Mouse (Mus musculus): Measurements from ENCODE around the gene Fgfr2.

Fgfr2 gene

DNA sequence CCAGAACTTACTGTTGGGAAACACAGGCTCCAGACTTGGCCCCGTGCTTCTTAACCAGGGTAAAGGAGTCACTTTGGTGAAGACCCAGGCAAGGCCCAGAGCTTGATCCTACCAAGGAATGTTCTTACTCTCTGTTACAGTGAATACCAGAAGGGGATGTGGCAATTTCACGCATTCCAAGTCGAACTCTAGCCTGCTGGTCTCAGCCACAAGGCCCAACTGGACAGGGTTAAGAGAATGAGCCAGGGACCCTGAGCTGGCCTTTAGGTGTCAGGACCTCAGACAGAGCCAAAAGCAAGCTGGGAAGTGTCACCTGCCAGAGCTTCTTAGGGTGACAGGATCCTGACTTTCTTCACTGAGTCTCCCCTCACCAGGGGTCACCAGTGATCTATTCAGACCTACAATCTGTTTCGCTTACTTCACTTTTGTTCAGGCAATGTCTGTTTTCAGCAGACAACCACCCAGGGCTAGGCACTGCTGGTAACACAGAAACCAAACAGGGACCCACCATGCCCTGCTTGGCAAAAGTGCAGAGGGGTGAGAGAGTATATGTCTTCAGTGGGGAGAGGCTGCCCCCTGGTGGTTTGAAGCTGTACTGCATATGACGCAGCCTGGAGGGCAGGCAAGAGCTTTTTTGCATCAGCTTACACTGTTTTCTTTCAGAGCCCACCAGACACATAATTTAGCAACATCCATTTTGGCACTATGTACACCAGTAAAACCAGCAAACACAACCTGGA, 1241.1 kb downstream of the Fgfr2 start:
- DNase-seq (ENCODE audit: low read depth, low spot score) = peak; percentile 75

DNA sequence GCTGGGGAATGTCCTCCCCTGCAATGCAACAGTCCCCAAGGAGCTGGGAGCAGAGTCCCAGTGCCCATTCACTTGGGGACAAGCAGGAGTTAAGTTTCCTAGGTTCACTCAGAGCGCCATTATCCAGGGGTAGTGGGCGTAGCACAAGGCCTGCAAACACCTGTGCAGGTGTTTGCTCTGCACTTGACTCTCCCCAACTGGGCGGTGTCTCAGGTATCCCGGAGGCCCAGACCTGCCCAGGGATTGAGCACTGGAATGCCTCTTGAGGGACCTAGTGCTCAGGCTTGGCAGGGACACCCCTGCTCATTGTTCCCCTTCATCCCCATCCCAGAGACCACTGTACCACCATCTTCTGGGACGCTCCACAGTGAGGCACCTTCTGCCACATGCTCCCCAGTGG, 1243.0 kb downstream of the Fgfr2 start:
- DNase-seq (ENCODE audit: low read depth, low spot score) = no peak

DNA sequence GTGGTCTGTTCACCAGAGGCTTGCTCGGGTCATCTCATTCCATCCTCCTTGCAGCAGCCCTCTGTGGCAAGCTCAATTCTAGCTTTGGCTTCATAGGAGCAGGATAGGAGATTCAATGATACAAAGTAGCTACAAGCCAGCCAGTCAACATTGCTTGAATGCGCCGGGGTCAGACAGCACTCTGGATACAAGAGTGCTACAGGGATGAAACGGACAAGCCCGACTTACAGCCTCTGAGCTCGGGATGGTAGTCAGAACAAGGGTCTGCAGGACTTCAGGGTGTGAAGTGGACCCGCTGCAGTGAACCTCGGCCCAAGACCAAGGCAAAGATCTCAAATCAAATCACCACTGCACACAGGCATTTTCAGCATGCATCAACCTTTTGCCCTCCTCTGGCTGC, 1244.3 kb downstream of the Fgfr2 start:
- no peak for DNase-seq (ENCODE audit: low read depth, low spot score)

DNA sequence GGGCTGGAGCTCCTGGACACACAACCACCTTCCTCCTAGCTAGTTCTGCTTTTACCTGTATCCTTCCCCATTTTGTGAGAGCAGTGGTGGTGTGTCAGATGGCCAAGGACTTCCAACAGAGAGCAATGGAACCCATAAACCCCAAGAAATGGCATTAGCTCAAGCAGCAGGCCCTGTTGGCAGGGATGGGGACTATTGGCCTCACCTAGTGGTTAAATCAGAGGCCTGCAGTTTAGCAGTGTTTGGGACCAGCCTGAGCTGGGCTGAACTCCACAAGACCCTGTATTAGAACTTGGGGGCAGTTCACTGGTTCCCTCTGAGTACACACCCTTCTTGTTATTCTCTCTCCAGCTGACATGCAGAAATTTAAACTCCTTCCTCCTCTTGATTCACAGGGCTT, 1262.0 kb downstream of the Fgfr2 start:
- DNase-seq (ENCODE audit: low read depth, low spot score) = no peak

DNA sequence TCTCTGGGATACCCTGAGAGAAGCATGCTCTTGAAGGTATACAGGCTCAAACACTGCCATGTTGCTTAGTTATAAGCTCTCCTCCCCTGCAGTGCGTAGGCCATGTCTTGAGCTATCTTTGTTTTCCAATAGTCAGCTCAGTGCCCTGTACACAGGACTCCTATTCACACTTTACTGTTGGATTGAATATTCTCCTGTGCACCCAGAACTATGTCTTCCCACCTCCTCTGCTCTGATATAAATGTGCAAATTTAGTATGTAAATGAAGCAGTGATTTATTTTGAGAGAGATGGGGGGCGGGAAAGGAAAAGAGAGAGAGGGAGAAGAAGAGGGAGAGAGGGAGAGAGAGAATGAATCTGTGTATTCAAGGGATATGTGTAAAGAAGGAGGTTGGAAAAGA, 1267.5 kb downstream of the Fgfr2 start:
- DNase-seq (ENCODE audit: low read depth, low spot score) = no peak

DNA sequence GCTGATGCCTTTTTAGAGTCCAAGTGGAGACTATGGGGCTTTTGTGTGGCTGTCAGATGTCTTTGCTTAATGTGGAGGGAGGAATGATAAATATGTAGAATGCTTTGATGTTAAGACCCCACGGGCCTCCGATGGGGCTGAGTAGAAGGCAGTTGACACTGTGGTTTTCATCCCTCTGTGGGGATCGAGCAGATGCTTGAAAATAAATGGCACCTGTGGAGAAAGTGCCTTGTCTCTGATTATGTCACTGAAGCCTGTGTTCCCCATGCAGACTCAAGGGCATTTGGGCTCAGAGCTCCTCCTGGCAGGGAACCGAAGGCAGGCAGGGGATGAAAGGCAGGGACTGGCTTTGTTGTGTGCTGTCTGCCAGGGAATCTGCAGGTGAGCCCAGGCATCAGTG, 1272.6 kb downstream of the Fgfr2 start:
- DNase-seq (ENCODE audit: low read depth, low spot score) = no peak

DNA sequence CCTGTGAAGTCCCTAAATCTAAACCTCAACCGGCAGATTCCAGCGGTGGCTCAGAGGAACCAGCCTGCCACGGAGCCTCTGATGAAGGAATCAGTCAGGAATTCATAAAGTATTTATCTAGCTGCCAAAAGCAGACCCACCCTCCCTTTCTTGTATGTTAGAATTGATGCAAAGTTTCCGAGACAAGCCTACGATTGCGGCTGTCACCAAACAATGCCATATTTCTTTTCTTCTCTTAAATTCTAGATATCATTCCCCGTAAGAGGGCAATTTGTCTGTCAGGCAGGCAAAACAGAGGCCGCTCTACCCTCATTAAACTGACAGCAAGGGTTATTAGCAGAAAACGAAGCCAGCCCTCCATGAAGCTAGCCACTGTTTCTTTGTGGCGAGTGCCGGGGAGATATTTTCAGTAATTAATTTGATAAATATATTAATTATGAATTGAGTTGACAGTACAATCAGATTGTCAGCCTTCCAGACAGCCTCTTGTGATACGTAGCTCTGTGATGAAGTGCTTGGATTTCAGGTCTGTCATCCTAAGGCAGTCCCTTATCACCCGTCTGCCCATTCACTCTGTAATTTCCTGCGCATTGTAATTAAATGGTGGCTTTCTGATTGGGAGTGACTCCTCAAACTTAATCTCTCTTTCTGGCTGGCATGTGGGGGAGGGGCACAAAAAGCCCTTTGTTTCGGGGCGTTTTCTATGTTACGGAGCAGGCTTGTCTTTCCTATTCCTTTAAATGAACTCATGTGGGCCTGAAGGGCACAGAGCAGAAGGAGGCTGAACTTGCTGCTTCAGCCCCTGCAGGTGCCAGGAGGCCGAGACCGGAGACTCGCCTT, 1276.9 kb downstream of the Fgfr2 start:
- DNase-seq (ENCODE audit: low read depth, low spot score) = peak; percentile 25

DNA sequence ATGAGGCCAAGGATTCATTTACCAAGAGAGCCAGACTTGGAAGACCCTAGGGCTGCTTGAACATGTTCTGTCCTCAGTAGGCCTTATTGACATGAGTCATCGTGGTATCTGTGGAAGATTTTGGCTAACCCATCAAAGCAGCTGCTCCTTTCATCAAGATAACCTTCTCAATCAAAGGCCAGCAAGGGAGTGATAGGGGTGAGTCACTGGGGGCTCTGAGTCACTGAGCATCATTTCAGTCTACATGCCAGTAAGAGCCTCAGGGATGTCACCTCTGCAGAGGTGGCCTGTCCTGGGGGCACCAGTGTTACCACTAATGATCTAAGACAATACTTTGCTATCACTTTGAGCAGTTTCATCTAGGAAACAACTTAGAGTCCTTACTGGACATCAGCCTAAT, 1292.9 kb downstream of the Fgfr2 start:
- no peak for DNase-seq (ENCODE audit: low read depth, low spot score)

DNA sequence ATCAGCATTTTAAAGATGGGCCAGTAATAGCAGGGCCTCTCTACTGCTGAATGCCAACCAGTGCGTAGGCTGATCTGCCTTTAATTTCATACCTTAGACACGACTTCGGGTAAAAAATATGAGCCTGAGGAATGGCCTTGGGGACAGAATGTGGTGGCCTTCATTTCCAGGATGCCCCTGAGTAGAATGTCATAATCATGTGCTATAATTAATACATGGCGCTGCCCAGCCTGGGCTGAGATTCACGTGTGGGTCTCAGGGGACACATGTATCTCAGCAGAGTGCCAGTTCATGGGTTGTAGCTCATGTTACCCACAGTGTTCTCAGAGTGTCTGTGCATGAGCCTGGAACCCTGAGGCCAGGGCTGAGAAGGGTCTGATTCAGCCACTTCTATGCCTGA, 1296.3 kb downstream of the Fgfr2 start:
- DNase-seq (ENCODE audit: low read depth, low spot score) = no peak

DNA sequence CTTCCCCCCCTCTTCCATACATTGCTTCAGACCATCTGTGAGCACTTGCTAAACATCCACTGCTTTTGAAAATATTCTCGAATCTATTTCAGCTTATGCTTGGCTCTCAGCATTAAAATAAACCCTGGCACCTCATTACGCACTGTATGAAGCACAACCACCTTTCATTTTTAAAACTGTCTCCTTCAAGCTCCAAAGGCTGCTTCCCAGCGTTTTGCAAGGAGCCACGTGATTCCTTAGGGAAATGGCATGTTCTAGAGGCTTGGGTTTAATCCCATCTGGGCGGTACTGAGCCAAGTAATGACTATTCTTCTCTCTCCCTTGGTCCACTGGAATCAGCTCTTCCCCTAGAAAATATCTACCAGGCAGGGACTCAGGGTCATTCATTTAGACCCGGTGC, 1305.2 kb downstream of the Fgfr2 start:
- DNase-seq (ENCODE audit: low read depth, low spot score) = no peak

DNA sequence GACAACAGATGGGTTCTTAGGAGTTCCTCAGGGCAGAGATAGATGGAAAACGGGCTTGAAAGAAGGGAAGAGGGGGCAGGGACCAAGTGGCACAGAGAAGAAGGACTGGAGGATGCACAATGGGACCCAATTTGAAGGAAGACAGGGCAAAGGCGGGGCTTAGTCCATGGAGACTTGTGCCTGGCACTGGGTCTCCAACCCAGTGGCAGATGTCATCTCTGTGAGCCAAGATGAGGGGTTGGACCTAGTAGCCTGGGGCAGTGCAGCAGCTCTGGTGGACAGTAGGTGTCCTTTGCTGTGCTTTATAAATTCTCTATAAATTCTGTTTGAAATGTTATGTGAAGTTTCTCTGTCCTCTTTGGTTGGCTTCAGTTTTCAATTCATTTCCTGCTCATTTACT, 1306.5 kb downstream of the Fgfr2 start:
- DNase-seq (ENCODE audit: low read depth, low spot score) = no peak

DNA sequence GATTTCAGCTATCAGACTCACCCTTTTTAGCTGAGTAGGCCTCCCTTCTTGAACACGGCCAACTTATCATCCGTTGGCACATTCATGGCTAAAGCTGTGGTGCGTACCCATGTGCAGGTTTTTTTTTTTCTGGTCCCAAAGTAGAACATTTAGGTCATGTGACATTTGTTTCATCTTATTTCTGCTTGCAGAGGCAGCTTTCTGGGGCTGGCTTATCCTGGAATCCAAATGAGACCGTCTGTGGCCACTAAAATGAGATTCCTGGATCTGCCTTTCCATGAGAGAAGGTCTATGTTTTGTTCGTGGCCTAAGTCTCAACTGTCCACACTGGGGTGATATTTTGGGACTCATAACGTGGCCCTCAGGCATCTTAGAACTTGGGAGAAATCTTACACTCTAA, 1311.0 kb downstream of the Fgfr2 start:
- DNase-seq (ENCODE audit: low read depth, low spot score) = no peak

DNA sequence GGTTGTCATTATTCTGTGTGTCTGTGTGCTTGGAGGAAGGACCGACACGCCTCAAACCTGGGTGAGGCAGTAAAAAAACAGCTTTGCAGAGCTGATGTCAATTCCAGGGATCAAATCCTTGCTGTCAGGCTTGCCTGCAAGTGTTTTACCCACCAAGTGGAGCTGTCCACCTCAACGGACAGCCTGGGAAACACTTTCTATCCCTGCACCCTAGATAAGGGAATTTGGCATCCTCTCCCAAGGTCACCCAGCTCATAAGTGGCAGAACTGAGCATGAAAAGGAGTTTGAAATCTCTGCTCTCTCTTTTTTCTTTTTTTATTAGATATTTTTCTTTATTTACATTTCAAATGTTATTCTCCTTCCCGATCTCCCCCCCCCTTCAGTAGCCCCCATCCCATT, 1312.2 kb downstream of the Fgfr2 start:
- DNase-seq (ENCODE audit: low read depth, low spot score) = no peak

DNA sequence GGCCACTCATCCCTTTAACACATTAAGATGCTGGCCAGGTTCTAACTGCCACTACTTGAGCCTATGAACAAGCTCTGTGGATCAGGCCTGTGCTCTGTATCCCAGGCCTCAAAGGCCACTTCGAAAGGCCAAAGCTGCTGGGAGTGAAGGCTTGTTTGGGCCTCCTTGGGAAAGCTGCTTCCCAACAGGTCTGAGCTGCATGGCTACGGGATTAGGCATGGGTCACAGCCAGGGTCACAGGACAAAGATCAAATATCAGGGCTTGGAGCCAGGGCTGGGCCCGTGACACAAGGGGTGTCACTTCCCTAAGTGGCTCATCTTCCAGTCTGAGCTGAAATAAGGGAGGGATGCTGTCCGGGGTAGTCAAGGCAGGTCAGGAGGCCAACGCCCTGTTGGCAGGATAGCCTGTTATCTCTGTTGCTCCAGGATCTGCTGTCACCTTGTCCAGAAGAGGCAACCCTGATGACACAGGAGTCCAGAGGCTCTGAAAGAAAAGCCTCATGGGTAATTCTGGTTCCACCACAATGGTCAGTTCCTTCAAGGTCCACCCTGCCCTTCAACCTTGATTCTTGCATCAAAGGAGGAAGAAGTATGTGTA, 1313.5 kb downstream of the Fgfr2 start:
- DNase-seq (ENCODE audit: low read depth, low spot score) = no peak

DNA sequence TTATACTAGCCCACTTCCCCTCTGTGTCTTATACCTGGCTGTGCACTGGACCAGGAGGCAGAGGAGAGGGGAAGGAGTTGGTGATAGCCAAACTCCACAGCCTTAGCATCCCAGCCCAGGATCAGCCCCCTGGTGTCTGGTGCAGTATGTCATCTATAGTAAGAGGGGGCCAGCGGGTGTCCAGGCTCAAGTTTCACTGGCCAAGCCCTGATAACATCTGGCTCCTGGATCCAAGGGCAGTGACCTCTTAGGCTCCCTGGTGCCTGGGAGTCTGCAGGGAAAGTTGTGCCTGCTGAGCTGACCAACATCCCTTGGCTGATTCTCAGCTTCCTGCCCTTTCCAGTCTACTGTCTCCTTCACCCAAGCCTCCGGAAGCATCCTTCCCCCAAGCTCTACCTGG, 1315.9 kb downstream of the Fgfr2 start:
- no peak for DNase-seq (ENCODE audit: low read depth, low spot score)

DNA sequence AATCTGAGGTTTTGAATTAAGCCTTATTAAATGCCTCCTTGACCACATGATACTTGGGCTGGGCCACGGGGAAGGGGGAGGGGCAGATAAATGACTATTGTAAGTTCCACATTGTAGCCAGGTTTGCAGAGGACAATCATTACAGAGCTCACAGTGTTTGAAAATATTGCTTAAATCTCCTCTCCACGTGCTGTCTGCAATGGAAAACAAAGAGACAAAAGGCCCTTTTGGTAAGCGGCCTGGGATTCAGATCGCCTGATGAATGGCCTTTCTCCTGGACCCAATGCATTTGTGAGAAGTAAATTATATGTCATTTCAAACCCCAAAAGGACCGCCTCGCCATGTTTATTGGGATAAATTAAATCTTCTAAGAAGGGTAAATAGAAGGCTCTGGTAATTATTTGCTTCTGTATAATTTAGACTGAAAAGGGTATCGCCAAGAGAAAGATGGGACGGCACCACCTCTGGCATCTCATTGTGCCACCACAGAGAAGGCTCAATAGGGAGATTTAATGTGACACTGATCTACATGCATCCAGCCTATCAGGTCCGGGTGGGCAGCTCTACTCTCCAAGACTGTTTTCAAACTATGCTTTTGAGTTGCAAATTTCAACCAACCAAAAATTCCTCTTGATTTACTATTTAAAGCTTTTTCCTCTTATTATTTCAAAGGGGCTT, 1317.5 kb downstream of the Fgfr2 start:
- DNase-seq (ENCODE audit: low read depth, low spot score) = no peak

DNA sequence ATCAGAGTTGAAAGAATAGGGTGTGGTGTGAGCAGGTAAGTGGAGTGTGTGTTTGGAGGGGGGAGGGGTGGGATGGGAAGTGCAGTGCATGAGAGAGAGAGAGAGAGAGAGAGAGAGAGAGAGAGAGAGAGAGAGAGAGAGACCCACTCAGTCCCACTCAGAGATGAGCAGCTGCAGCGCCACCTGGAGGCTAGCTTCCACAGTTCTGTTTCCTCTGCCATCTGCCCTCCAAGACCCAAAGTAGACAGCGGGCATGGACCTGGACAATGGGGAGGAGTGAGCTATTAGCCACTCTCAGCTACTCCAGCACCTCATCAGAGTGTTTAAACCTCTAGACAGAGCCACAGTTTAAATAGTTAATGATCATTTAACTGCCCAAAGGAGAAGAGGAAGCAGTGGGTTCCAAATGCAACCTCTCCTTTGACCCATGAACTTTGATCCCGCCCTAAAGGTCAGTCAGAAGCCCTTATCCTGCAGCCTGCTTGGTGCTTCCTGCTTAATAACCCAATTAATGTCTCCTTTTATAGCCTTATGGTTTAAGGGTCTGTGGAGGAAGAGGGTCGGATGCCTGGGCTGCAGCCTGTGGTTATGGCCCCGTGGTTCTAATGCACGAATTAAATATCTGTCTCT, 1322.6 kb downstream of the Fgfr2 start:
- DNase-seq (ENCODE audit: low read depth, low spot score) = peak; percentile 46

DNA sequence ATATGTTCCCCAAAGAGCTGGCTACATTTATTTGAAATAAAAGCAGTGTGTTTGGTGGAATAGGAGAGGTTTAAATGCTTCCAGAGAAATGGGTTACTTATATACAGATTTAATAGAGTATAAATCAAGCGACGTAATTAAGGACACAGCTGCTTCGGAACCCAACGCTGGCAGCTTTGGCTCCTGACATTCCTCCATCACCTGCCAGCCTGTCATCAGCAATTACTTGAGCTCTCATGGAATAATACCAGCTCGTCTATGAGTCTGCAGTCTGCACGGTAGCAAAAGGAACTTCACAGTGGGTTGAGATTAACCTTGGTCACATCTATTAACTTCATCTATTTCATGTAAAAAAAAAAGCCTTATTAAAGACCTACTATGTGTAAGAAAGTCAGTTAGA, 1326.0 kb downstream of the Fgfr2 start:
- DNase-seq (ENCODE audit: low read depth, low spot score) = peak; percentile 67

DNA sequence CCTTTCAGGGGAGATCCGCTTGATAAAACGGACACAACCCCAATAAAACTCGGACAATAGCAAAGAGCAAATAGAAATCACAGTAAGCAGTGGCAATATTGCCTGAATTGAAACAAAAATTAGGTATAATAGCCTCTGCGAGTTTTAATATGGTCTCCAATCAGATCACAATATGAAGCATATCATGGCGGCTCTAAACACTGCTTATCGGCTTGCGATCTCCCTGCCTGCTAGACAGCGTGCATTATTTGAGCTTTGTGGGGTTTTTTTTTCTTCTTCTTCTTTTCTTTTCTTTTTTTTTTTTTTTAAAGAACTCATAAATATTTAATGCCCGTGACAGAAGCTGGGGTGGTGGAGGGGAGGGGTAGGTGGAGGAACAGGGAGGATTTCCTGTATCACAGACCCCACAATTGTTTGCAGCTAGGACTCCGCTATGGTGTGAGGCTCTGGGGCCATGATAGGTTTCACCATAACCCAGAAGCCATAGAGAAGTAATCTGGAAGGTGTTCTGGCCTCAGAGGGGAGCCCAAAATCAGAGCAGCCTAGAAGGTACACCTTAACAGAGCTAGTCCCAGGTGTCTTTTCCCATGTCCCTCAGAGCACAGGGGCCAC, 1334.4 kb downstream of the Fgfr2 start:
- DNase-seq (ENCODE audit: low read depth, low spot score) = no peak

DNA sequence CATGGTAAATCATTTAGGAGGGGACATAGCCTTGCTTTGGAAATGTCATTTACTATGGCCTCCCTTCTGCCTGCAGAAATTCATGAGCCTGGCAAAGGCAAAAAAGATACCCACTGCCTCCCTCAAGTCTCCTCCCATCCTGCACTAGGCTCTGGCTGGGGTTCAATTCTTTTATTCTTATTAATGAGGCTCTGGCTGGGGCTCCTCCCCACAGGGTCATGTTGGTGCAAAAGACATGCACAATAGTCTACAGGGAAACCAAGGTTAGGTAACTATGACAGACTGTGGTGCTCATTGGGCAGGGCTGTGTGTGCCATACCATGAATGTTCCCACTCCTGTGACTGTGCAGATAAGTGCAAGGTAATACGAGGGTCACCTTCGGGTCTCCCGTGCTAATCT, 1337.4 kb downstream of the Fgfr2 start:
- DNase-seq (ENCODE audit: low read depth, low spot score) = no peak

DNA sequence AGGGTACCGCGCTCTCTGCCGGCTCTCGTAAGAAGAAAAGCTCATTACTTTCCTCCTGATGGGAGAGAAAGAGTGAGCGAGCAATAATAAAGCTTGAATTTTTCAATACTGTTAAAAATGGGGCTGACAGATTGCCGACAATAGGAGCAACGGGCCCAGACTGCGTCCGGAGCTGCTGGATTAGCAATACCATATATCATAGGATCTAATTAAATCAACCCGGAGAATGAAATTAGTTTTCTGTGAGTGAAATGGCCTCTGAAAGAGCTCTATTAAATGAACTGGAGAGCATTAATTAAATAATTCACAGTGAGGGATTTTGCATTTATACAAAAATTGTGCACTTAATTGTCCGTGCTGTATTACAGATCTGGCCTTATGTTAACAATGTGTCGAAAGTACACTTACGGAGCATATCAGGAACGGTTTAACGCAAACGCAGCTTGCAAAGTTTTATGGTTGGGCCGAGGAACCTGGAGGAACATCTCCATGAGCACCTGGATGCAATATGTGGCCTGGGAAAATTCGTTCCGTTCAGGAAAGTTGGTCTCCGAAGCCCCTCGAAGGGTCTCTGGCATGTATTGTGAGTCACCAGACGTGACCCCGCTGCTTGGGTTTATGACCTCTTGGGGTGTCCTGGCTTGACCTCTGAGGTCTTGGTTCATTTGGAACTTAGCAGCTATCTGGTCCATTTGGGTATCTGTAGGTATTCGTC, 1344.7 kb downstream of the Fgfr2 start:
- DNase-seq (ENCODE audit: low read depth, low spot score) = peak; percentile 62
